Mouse (Mus musculus): ENCODE measurements around the gene Erp29.

Erp29 gene

DNA sequence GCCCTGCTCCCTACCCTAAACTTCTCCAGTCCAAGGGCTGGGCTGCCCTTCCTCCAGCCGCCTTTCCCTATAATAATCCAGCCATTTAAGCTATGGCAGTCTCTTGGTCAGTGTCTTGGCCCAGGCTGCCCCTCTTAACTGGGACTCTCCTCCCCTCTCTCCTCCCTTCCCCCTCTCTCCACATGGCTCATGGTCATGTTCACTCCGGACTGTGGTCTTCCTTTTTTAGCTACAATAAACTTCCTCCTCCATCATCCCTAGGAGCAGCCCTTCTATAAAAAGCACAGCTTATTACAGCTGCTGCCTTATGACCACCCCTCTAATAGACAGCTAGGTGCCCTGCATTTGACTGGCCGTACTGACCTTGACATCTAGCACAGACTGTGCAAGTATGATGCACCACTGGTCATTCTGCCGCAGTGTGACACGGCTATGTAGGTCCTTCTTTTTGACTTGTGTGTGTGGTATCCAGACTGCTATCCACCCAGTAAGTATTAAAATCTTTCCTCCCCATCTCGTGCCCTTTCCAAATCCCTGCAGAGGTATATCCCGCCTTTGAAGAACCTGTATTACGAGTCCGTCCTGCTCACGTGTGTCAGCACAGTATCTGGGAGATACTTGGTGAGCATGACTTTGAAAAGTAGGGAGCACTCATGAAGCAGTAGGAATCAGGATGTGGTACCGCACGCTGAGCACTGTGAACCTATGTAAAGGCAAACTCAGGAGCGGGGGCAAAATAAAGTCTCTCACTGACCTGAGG, 1.6 kb upstream of the Erp29 start:
- TF ChIP-seq GATA4 (IDR thresholded peaks at IDR 0.05; ENCODE audit: insufficient replicate concordance, low read length), result no peak

GRCm38 (mm10) chr5:121452906-121453305, 600 bp upstream of the Erp29 start:
- no peak for TF ChIP-seq GATA4 (IDR thresholded peaks at IDR 0.05; ENCODE audit: insufficient replicate concordance, low read length)

DNA sequence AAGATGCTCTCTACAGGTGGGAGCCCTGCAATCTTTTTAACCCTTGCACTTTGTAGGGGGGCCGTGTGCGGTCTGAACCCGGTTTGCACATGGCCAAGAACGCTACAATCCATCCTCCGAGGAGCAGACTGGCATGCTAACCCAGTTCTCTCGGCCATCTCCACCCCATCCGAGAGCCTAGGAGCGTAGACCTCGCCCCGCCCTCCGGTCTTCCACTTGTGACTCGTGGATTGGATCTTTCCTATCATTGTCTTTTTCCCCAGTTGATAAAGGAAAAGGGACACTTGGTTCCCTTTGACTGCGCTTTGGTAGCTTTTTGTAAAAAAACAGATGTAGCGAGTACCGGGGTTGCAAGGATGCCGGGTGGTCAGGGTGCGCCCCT, 671 bp downstream of the Erp29 start, which contains the start of gene Tmem116:
Gene Tmem116, plus strand, starts transcription at position 250 of the 382 bp plus-strand sequence.
- TF ChIP-seq GATA4 (IDR thresholded peaks at IDR 0.05; ENCODE audit: insufficient replicate concordance, low read length), result no peak

GRCm38 (mm10) chr5:121451203-121451602, 1.1 kb downstream of the Erp29 start:
- no peak for TF ChIP-seq GATA4 (IDR thresholded peaks at IDR 0.05; ENCODE audit: insufficient replicate concordance, low read length)

GRCm38 (mm10) chr5:121450476-121450875, 1.8 kb downstream of the Erp29 start:
- no peak for TF ChIP-seq GATA4 (IDR thresholded peaks at IDR 0.05; ENCODE audit: insufficient replicate concordance, low read length)

DNA sequence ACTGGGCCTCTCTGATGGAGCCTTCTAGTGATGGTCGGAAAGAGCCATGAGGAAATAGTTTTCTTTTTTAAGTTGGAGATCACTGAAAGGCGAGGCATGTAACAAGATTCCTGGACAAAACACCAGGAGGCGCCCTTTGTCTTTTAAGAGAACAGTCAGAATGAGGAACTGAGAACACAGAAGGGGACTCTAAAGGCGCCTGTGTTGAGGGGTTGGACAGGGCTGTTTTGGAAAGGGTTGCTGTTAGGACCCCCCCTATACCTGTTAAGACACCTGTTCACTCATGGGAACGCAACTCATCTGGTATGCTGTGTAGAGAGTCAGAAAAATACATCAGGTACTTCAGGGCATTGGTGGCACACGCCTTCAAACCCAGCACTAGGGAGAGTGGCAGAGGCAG, 2.3 kb downstream of the Erp29 start:
- no peak for TF ChIP-seq GATA4 (IDR thresholded peaks at IDR 0.05; ENCODE audit: insufficient replicate concordance, low read length)

GRCm38 (mm10) chr5:121448450-121448849, 3.9 kb downstream of the Erp29 start:
- TF ChIP-seq GATA4 (IDR thresholded peaks at IDR 0.05; ENCODE audit: insufficient replicate concordance, low read length), result no peak

GRCm38 (mm10) chr5:121444870-121445269, 7.4 kb downstream of the Erp29 start:
- no peak for TF ChIP-seq GATA4 (IDR thresholded peaks at IDR 0.05; ENCODE audit: insufficient replicate concordance, low read length)

DNA sequence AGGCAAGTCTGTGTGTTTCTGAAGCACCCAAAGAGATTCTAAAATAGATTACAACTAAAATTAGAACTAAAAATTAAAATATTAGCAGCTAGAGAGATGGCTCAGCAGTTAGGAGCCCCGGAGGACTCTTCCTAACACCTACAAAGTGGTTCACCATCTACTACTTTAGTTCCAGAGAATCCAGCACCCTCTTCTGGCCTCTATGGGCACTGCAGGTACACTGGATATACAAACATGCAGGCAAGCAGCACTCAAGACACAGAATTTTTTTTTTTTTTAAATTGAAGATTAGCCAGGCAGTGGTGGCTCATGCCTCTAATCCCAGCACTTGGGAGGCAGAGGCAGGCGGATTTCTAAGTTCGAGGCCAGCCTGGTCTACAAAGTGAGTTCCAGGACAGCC, 8.8 kb downstream of the Erp29 start:
- no peak for TF ChIP-seq GATA4 (IDR thresholded peaks at IDR 0.05; ENCODE audit: insufficient replicate concordance, low read length)

GRCm38 (mm10) chr5:121438756-121439155, 13.6 kb downstream of the Erp29 start:
- no peak for TF ChIP-seq GATA4 (IDR thresholded peaks at IDR 0.05; ENCODE audit: insufficient replicate concordance, low read length)

GRCm38 (mm10) chr5:121438131-121438530, 14.2 kb downstream of the Erp29 start:
- TF ChIP-seq GATA4 (IDR thresholded peaks at IDR 0.05; ENCODE audit: insufficient replicate concordance, low read length), result no peak

GRCm38 (mm10) chr5:121428954-121429353, 23.4 kb downstream of the Erp29 start:
- TF ChIP-seq GATA4 (IDR thresholded peaks at IDR 0.05; ENCODE audit: insufficient replicate concordance, low read length), result no peak

DNA sequence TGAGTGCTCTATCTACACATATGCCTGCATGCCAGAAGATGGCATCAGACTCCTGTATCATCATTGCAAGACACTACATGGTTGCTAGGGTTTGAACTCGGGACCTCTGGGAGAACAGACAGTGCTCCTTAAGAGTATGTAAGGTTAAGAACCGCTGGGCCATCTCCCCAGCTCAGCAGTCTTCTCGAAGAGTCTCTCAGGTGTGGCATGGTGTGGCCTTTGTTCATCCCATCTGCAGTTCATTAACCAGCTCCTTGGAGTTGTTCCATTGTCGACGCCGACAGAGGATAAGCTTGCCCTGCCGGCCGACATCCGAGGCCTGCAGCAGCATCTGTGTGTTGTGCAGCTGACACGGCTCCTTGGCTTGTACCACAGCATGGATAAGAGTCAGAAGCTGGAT, 29.0 kb downstream of the Erp29 start:
- no peak for TF ChIP-seq GATA4 (IDR thresholded peaks at IDR 0.05; ENCODE audit: insufficient replicate concordance, low read length)

- no peak for TF ChIP-seq GATA4 (IDR thresholded peaks at IDR 0.05; ENCODE audit: insufficient replicate concordance, low read length)
Measured at GRCm38 (mm10) chr5:121422787-121423186, 29.5 kb downstream of the Erp29 start.

DNA sequence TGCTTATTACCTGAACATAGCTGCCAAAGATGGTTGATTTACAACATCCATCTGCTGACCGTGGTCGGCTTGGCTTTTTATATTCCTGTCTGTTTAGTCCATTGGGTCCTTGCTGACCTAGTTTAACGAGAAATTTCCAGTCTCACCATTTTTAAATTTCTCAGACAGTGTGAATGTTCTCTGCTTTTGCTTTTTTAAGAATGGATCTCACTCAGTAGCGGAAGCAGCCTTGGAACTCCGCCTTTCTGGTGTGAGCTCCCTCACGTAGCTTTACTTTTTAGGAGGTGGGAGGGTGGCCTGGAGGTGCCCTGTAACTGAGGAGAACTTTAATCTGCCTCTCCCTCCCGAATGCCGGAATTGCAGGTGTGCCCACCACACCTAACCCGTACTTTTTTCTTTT, 31.6 kb downstream of the Erp29 start:
- no peak for TF ChIP-seq GATA4 (IDR thresholded peaks at IDR 0.05; ENCODE audit: insufficient replicate concordance, low read length)

DNA sequence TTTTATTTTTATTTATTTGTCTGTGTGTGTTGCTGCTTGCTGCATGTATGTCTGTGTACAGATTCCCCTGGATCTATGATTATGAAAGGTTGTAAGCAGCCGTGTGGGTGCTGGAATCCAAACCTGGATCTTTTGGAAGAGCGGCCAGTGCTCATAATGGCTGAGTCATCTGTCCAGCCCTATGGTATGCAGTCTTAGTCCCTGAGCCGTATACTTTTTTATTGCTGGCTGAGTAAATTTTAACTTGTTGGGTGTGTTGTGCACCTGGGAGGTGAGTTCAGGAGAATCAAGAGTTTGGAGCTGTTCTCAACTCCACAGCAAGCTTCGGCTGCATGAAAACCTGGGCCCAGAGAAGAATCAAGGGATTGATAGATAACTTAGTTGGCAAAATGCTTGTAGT, 41.3 kb downstream of the Erp29 start:
- no peak for TF ChIP-seq GATA4 (IDR thresholded peaks at IDR 0.05; ENCODE audit: insufficient replicate concordance, low read length)

GRCm38 (mm10) chr5:121407856-121408255, 44.5 kb downstream of the Erp29 start:
- TF ChIP-seq GATA4 (IDR thresholded peaks at IDR 0.05; ENCODE audit: insufficient replicate concordance, low read length), result no peak
